Mouse (Mus musculus): ENCODE data around the gene Shf.
"Not testable (repeated sequence)": the region's sequence is repeated elsewhere in the genome, so short reads cannot be mapped to it uniquely, and the experiment has no call there.

Gene Shf

GRCm38 (mm10) chr2:122368995-122369739 lies at the start of gene Shf:
Shf (minus strand) TSS chr2:122369162.
- peak; percentile 93 to 94 for DNase-seq (ENCODE audit: low spot score in 2 of 2)

DNA sequence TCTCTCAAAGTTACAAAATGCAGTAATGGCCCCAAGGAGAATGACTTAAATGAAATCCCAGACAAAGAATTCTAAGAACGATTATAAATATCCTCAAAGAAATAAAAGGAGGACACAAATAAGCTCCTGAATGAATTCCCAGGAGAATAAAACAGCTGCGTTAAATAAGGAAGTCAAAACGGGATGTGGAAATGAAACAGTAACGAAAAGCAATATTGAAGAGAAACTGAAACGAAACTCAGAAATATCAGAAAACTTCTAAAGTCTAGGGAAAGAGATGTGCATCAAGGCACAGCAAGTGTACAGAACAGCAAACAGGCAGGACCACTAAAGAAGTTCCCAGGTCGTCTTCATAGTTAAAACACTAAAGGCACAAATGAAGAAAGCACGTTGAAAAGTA lies 40.0 kb upstream of the Shf start:
- DNase-seq (ENCODE audit: low spot score in 2 of 2), result no peak

- DNase-seq (ENCODE audit: low spot score in 2 of 2), result no peak
Observed at GRCm38 (mm10) chr2:122407607-122408006, 38.6 kb upstream of the Shf start.

- no peak for DNase-seq (ENCODE audit: low spot score in 2 of 2)
Observed at GRCm38 (mm10) chr2:122396150-122396549, 27.2 kb upstream of the Shf start.

DNA sequence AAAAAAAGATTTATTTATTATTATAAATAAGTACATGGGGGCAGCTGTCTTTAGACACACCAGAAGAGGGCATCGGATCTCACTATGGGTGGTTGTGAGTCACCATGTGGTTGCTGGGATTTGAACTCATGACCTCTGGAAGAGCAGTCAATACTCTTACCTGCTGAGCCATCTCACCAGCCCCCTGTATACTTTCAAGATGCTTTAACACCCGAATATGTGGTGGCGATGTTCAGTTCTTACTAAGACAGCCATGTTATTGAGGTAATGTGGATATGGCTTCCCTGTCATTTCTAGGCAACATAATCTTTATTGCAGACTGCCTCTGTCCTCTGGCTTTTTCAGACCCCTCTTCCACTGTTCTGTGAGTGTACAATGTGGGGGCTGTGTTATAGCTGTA lies 18.2 kb upstream of the Shf start:
- DNase-seq (ENCODE audit: low spot score in 2 of 2), result not testable (repeated sequence)

DNA sequence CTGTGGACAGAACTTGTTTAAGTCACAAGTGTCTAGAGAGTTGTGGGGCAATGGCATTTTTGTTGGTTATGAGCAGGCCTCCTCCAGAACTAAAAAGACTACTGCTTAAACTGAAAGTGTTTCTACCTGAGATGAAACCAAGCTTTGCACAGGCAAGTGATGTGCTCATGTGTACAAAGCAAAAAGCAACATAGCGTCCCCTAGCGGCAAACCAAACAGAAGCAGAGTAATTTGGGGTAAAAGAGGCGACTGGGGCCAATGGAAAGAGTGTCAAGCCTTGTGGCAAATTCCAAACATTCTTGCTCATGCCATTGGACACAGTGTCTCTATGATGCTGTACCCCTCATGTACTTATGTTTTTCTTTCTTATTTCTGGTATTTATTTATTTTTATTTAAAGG lies 16.1 kb upstream of the Shf start:
- DNase-seq (ENCODE audit: low spot score in 2 of 2), result no peak

DNA sequence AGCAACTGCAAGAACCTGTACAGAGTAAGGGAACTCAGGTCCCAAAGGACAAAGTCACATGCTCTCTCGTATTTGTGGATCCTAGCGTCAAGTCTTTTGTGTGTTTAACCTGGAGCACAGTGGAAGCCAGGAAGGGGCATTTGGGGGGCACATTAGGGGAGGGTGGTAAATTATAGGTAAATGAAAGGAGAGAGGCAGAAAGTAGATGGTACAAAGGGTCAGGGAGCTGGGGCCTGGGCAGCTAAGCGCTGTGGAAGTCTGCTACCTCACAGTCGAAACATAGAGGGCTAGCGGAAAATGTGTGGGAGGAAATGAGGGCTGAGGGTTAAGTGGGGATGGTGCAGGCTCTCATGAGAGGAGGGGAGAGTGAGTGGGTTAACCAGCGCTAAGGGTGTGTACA lies 13.2 kb upstream of the Shf start:
- DNase-seq (ENCODE audit: low spot score in 2 of 2), result no peak

- DNase-seq (ENCODE audit: low spot score in 2 of 2), result no peak
Observed at GRCm38 (mm10) chr2:122381329-122382103, 12.6 kb upstream of the Shf start.

DNA sequence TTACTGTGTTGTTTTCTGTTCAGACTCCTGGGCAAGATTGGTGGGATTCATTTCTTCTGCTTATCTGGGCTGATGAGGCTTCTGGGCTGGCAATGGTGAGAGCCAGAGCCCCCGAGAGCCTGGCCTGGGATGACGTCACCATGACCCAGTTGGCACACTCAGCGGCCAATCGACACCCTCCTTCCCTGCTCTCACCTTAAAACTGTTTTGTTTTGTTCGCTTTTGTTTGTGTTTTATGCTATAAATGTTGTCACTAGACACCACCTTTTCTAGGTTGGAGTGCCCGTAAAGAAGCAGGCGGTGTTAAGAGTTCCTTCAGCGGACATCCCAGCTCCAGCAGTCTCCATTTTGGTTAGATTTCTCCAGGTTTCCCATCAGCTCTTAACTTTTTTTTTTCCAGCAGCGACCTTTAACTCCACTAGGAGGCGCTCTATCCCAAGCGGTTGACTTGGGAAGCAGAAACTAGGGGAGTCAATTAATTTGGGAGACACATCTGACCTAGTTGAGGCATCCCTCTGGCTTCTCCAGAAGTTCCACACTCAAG lies 11.9 kb upstream of the Shf start:
- peak; percentile 68 to 78 for DNase-seq (ENCODE audit: low spot score in 2 of 2)

- DNase-seq (ENCODE audit: low spot score in 2 of 2), result no peak
Observed at GRCm38 (mm10) chr2:122379292-122379650, 10.3 kb upstream of the Shf start.

- DNase-seq (ENCODE audit: low spot score in 2 of 2), result peak; percentile 66 to 71
Observed at GRCm38 (mm10) chr2:122378421-122379291, 9.7 kb upstream of the Shf start.

- DNase-seq (ENCODE audit: low spot score in 2 of 2), result peak; percentile 81 to 82
Observed at GRCm38 (mm10) chr2:122377751-122378246, 8.8 kb upstream of the Shf start.

DNA sequence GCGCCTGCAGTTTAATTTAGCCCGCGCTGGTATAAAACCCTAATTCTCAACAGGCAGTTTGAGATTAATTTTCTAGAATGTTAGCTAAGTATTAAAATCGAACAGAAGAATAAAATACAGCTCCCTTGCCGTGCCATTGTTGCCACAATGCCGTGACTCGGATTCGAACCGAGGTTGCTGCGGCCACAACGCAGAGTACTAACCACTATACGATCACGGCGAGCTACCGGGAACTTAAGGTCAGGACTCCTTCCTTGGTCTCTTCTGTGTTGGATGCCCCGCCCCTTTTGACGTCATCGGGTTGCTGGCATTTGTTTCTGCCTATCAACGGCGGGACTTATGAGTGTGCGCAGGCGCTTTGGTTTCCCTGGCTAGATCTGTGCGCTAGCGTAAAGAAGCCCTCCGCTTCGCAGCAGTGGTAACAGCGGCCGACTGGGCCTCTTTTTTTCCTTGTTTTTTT lies 8.3 kb upstream of the Shf start:
- peak; percentile 97 to 98 for DNase-seq (ENCODE audit: low spot score in 2 of 2)

DNA sequence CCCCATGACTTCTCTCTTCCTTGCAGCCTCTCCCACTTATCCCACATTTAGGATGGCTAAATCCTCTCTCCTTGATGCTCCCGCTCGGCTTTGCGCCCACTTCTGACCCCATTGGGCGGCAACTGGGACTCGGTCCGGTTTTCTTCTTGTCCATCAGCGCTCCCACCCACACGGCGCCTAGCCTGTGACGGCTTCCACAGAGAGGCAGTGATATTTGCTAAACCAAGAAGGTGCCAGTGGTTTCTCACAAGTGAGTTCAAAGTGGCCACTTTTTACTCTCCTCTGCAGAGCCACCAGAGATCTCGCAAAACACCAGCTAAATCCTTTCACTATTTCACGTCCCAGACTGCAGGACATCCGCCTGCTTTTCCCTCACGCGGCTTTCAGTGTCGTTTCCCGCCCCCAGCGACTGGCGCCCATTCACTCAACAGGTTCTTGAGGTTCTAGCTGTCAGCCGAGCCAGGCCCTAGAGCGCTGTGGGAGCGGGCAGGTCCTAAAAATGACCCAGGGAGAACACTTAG lies 7.1 kb upstream of the Shf start:
- DNase-seq (ENCODE audit: low spot score in 2 of 2), result peak; percentile 63

DNA sequence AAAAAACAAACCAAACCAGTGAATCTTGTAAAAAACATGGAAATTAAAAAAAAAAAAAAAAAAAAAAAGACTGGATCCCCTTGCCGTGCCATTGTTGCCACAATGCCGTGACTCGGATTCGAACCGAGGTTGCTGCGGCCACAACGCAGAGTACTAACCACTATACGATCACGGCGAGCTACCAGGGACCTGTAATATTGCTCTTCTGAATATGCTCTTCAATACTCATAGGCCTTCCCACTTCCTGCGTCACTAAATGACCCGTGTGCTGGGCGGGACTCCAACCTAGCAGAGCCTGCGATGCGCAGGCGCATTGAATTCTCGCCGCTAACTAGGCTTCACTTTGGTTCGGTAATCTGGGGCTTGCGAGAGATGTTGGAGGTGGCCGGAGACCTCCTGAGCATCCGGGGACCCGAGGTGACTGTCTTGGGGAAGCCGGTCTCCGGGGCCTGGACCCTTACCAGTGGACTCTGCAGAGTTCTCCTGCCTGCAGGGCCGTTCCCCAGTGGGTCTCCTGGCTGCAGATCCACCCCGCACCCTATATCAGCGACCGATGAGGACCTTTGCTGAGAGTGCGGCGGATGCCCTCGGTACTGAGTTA lies 6.5 kb upstream of the Shf start:
- peak; percentile 97 for DNase-seq (ENCODE audit: low spot score in 2 of 2)

- DNase-seq (ENCODE audit: low spot score in 2 of 2), result peak in 1 of 2 experiments; percentile 31
Observed at GRCm38 (mm10) chr2:122374666-122375331, 5.8 kb upstream of the Shf start.

DNA sequence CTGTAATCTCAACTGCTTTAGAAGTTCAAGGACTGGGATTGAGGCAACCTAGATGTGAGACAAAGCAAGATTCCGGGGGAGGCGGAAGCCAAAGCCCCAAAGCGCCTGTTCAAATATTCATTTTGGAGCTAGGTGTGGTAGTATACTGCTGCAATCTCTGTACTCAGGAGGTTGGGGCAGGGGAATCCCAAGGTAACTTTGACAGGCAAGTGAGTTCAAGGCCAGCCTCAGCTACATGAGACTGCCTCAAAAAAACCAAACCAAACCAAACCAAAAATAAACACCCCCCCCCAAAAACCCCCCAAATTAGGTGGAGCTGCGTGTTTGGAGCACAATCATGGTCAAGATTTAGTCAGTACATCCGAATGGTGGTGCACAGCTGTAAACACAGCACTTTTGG lies 5.0 kb upstream of the Shf start:
- DNase-seq (ENCODE audit: low spot score in 2 of 2), result no peak

DNA sequence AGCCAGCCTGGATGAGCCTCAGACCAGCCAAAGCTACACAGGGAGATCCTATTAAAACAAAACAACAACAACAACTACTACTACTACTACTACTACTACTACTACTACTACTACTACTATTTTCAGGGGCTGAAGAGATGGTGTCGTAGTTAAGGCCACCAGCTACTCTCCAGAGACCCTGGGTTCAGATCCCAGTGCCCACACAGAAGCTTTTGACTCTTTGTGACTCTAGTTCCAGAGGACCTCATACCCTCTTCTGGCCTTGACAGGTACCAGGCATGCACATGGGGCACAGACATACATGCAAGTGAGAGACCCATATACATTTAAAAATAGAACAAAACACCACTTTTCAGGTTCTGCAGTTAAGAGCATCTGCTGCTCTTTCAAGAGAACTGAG lies 3.6 kb upstream of the Shf start:
- no peak for DNase-seq (ENCODE audit: low spot score in 2 of 2)

DNA sequence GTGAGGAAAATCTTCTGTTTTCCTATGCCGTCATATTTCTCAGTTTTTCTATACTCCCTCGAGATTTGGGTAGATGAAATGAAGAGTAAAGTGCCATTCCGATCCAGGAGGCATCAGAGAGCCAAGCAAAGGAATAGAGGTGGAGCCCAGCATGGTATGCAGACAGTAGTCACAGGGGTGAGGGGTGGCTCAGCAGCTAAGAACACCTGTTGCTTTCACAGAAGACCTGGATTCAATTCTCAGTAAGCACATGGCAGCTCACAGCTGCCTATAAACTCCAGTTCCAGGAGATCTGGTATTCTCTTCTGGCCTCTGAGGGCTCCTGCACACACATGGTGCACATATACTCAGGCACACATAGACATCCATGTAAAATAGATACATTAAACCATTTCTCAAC lies 3.1 kb upstream of the Shf start:
- DNase-seq (ENCODE audit: low spot score in 2 of 2), result no peak

GRCm38 (mm10) chr2:122370101-122370750 lies 1.3 kb upstream of the Shf start:
- peak in 1 of 2 experiments; percentile 25 for DNase-seq (ENCODE audit: low spot score in 2 of 2)

All from right cerebral cortex, postnatal 10 days (tissue).